Mouse (Mus musculus): ENCODE data around the gene Syngr4. TPM values are rescaled to one million over a fixed set of nuclear protein-coding genes. Genes with fewer than 3 reads are reported as not detected.

Syngr4 gene
- total and polyA plus RNA-seq, 3 experiments: not detected

GRCm38 (mm10) chr7:45865925-45866910 lies 30.3 kb downstream of the Syngr4 start:
- in situ Hi-C loops (cut with MboI; ENCODE audit: low pct_ligation_motif_present, low pct_unique_long_range_greater_than_20kb, low sequenced_read_pairs): no loop called here
- H3K4me2 ChIP-seq (ENCODE audit: insufficient read depth, low read depth, poor library complexity, severe bottlenecking): peak overlapping the region; percentile 78
- DNase-seq (ENCODE audit: extremely low read depth): peak; percentile 42
- dilution Hi-C loops (cut with MboI; ENCODE audit: extremely low pct_ligation_motif_present, extremely low pct_unique_long_range_greater_than_20kb, low sequenced_read_pairs): no loop called here
- H3K9me3 ChIP-seq (replicated peaks; ENCODE audit: low read length): peaks cover 6% of the 10 kb centered on the region
- H3K4me1 ChIP-seq (ENCODE audit: control insufficient read depth in 1 of 2, insufficient read depth in 2 of 2): peaks cover 11 to 12% of the 10 kb centered on the region in 2 experiments
- H3K36me3 ChIP-seq (replicated peaks in 1 of 2; ENCODE audit: control insufficient read depth in 1 of 2, insufficient read depth in 1 of 2, low read length in 1 of 2): no peaks in the 10 kb centered on the region
- H3K27ac ChIP-seq (ENCODE audit: insufficient read depth, low read depth): no peak overlapping the region
- peak overlapping the region; percentile 28 to 66 (median 38) for H3K4me3 ChIP-seq (replicated peaks in 1 of 3; ENCODE audit: low read depth in 2 of 3, low read length in 2 of 3, poor library complexity in 1 of 3)
- H3K9ac ChIP-seq (ENCODE audit: insufficient read depth, low read depth): peak overlapping the region; percentile 71
- H3K27me3 ChIP-seq (replicated peaks): peaks cover 67% of the 10 kb centered on the region
- peak; percentile 47 for TF ChIP-seq NRF1 (IDR thresholded peaks at IDR 0.05; ENCODE audit: low read depth, low read length)
- peak; percentile 37; the same call in 1 of the 2 replicates for TF ChIP-seq NELFE (IDR thresholded peaks at IDR 0.05; ENCODE audit: low read depth, low read length)
- peak; percentile 67 for TF ChIP-seq ELF1 (IDR thresholded peaks at IDR 0.05; ENCODE audit: low read depth, low read length)
- peak; percentile 22; the same call in 1 of the 2 replicates for TF ChIP-seq MXI1 (IDR thresholded peaks at IDR 0.05; ENCODE audit: low read depth, low read length)
- peak; percentile 45; the same call in 1 of the 2 replicates for TF ChIP-seq TCF12 (IDR thresholded peaks at IDR 0.05; ENCODE audit: low read depth, low read length)
- TF ChIP-seq POLR2A (IDR thresholded peaks at IDR 0.05; ENCODE audit: low read depth, low read length): peak; percentile 62; the same call in 1 of the 2 replicates
- no peak for TF ChIP-seq EP300 (IDR thresholded peaks at IDR 0.05; ENCODE audit: low read length)
- TF ChIP-seq SIN3A (IDR thresholded peaks at IDR 0.05; ENCODE audit: low read length): no peak
- H3K79me2 ChIP-seq (replicated peaks; ENCODE audit: control insufficient read depth, extremely low read depth, insufficient read depth, poor library complexity, severe bottlenecking): no peaks in the 10 kb centered on the region

DNA sequence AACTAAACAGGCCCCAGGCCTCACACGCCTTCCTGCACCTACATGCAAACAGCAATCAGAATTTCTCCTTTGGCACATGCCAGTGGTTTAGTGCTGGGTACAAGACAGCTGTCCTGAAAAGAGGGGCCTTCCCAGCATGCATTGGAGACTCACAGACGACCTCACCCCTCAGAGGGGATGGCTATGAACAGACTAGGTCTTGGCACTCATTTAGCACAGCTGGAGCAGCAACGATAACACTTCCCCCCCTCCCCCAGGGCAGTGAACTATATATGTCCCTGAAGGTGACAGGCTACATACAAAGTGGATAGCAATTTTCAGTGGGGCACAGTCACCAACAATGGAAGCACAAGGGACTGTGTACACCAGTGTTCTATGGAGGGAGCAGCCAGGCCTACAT lies 32.1 kb downstream of the Syngr4 start:
- dilution Hi-C loops (cut with MboI; ENCODE audit: extremely low pct_ligation_motif_present, extremely low pct_unique_long_range_greater_than_20kb, low sequenced_read_pairs) (no loop called here), in situ Hi-C loops (cut with MboI; ENCODE audit: low pct_ligation_motif_present, low pct_unique_long_range_greater_than_20kb, low sequenced_read_pairs) (no loop called here)
- TF ChIP-seq SMC3 (IDR thresholded peaks at IDR 0.05; ENCODE audit: low read depth, low read length): no peak
- no peak for TF ChIP-seq ELF1 (IDR thresholded peaks at IDR 0.05; ENCODE audit: low read depth, low read length)
- TF ChIP-seq NRF1 (IDR thresholded peaks at IDR 0.05; ENCODE audit: low read depth, low read length): no peak
- TF ChIP-seq MAFK (IDR thresholded peaks at IDR 0.05; ENCODE audit: insufficient replicate concordance, low read length): no peak
- no peak for TF ChIP-seq ZC3H11A (IDR thresholded peaks at IDR 0.05; ENCODE audit: low read depth, low read length)
- TF ChIP-seq CHD1 (IDR thresholded peaks at IDR 0.05; ENCODE audit: low read depth, low read length): no peak
- TF ChIP-seq TBP (conservative IDR thresholded peaks at IDR 0.05; ENCODE audit: low read depth, low read length): no peak
- H3K4me1 ChIP-seq (ENCODE audit: control insufficient read depth in 1 of 2, insufficient read depth in 2 of 2): no peaks in the 10 kb centered on the region; a peak in 1 of 4 replicates
- H3K27ac ChIP-seq (ENCODE audit: insufficient read depth, low read depth): no peak overlapping the region
- H3K27me3 ChIP-seq (replicated peaks): peaks cover 79% of the 10 kb centered on the region
- H3K79me2 ChIP-seq (replicated peaks; ENCODE audit: control insufficient read depth, extremely low read depth, insufficient read depth, poor library complexity, severe bottlenecking): no peaks in the 10 kb centered on the region
- H3K4me2 ChIP-seq (ENCODE audit: insufficient read depth, low read depth, poor library complexity, severe bottlenecking): no peak overlapping the region
- H3K9me3 ChIP-seq (replicated peaks; ENCODE audit: low read length): peaks cover 6% of the 10 kb centered on the region
- H3K36me3 ChIP-seq (replicated peaks in 1 of 2; ENCODE audit: control insufficient read depth in 1 of 2, insufficient read depth in 1 of 2, low read length in 1 of 2): no peaks in the 10 kb centered on the region
- H3K4me3 ChIP-seq (replicated peaks in 1 of 3; ENCODE audit: low read depth in 2 of 3, low read length in 2 of 3, poor library complexity in 1 of 3): no peak overlapping the region
- H3K9ac ChIP-seq (ENCODE audit: insufficient read depth, low read depth): no peak overlapping the region
- DNase-seq (ENCODE audit: extremely low read depth): no peak

Data from CH12.LX (cell line).